Mouse (Mus musculus) skeletal muscle tissue, adult 2 months (tissue): ENCODE data around the gene Fam187b.
"Not testable (repeated sequence)": the region's sequence is repeated elsewhere in the genome, so short reads cannot be mapped to it uniquely, and the experiment has no call there.

ENCODE experiments used
- DNase-seq: peaks from one replicate; pipeline ENCODE4 v3.0.0-alpha.2; 2012; ENCODE audit warnings: low read depth, low spot score

Fam187b gene

GRCm38 (mm10) chr7:30973501-30974289 lies at the start of gene Fam187b:
Fam187b (plus strand) TSS chr7:30973790.
- DNase-seq = peak; percentile 57

GRCm38 (mm10) chr7:30924071-30924470 lies 49.5 kb upstream of the Fam187b start:
- DNase-seq = no peak

DNA sequence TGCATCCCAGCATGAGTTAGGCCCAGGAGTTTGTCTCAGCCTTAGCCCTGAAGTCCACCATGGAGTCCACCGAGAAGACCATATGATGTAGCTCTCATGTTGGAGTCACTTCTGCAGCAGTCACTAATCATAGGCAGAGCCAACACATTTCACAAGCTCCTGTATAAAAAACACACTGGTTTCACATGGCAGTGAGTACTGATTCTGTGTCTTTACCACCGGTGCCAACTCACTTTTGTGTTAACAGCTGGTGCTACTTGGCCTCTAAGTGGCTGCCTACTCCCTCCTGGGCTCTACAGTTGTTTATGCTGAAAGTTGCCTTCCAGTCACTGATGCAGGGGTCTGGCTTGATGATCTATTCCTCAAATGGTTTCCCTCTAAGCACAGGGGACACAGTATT lies 49.0 kb upstream of the Fam187b start, which contains the start of gene Hamp2:
Gene Hamp2, minus strand, starts transcription at position 101 of the 400 bp plus-strand sequence.
- DNase-seq = not testable (repeated sequence)

GRCm38 (mm10) chr7:30935422-30936099 lies 38.0 kb upstream of the Fam187b start:
- not testable (repeated sequence) for DNase-seq

DNA sequence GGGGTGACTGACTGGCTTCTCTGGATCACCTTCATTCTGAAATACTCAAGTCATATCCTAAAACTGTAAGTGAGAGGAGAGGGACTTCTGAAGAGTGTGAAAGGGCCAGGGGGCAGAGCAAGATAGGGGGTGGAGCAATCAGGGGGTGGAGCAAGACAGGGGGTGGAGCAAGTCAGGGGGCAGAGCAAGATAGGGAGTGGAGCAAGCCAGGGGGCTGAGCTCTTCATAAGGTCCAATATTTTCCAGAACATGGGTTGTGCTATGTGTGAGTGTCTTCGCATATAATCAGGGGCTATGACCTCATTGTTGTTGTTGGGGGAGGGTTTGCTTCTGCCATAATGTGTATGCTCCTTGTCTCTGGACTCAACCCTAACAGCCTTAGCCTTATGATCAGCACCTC lies 33.5 kb upstream of the Fam187b start:
- not testable (repeated sequence) for DNase-seq

DNA sequence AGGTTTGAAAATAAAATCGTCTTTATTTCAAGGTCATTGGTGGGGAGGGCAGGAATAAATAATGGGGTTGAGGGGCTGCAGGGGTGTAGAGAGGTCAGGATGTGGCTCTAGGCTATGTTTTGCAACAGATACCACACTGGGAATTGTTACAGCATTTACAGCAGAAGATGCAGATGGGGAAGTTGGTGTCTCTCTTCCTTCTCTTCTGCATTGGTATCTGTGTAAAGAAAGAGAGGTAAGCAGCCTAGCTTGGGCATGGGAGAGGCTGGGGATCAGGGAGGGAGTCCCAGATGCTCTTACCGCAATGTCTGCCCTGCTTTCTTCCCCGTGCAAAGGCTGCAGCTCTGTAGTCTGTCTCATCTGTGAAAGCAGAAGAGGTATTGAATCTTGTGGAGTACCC lies 31.2 kb upstream of the Fam187b start:
- not testable (repeated sequence) for DNase-seq

- DNase-seq = no peak
These were observed 29.5 kb upstream of the Fam187b start, which contains the start of gene Hamp for GRCm38 (mm10) chr7:30943909-30944635. Hamp (minus strand) TSS chr7:30944032.

GRCm38 (mm10) chr7:30944706-30945105 lies 28.9 kb upstream of the Fam187b start:
- DNase-seq = not testable (repeated sequence)

DNA sequence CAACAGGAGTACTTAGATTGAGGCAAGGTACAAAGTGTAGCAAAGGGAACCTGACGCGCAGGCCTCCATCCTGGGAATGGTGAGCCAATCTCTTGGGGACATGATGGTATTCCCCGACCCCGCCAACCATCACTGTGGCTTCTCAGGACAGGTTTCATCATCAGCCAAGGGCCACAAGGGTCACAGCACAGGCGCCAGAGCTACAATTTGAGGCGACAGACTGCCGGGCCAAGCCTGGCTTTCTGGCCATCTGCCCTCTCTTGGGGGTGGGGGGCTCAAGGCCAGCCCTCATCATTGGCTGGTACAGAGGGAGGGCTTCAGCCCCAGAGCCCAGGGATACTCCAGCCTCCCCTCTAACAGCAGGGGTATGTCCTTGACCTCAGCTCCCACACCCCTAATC lies 28.1 kb upstream of the Fam187b start:
- not testable (repeated sequence) for DNase-seq

DNA sequence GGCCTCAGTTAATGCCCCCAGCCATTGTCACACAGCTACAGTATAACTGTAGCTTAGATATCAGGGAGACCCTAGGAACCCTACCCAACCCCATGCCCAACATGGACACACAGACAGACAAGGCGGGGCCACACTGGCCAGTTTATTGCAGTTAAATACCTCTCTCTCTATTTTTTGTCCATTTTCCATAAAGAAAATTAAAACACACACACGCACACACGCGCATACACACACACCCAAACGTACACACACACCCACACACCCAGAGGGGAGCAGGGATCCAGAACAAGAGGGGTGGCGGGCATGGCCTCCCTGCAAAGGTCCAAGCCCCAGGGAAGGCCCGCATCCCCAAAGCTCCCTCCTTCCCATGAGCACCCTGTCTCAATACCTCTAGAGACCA lies 27.7 kb upstream of the Fam187b start:
- DNase-seq = no peak

GRCm38 (mm10) chr7:30949902-30950301 lies 23.7 kb upstream of the Fam187b start:
- DNase-seq = not testable (repeated sequence)

DNA sequence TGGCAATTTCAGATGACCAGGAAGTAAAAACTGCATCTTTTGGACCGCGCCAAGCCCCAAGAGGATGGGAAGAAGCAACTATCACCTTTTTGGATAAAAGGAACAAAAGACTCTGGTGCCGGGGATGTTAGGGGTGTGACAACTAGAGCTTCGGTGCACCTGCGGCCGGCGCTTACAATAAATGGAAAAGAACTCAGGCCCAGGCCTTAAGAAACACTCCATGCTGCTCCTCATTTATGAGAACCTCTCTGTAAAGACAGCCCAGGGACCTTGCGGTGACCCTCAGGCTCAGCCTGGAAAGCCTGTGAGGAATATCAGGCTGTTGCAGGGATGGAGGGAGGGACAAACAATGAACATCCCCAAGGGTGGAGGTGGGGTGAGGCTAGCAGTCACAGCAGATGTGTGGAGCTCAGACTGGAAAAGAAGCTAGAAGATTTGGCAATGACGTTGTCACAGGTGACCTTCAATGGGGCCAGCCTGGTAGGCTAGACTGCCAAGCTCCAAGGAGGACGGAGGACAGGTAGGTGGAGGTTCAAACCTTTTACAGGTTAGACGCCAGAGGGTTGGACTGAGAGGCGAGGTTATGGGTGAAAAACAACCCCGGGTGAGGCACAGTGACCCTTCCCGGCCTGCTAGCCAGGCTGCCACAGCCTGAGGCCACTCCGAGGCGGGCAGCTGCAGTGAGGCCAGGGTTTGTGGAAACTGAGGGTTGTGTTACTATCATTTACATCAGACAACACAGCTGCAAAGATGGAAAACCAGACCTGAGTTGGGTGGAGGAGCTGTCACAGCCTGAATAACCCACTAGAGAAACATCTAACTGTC lies 20.9 kb upstream of the Fam187b start:
- DNase-seq = no peak

DNA sequence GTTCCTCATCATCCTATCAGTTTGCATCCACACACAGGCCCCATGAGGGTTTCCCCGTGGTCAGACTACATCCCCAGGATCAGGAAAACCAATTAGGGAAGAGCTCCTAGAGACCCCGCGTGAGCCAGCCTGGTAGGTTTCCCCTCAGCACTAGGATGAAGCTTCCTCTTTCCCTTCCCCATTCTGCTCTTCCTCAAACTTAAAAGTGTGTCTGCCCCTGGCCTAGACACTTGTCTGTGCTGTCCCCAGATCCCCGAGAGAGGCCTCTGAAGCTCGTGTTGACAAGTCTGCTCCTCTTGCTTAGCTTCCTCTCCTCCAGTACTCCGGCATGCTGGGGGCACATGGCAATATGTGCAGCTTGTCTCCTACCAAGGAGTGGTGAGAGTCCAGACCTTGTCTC lies 20.1 kb upstream of the Fam187b start:
- no peak for DNase-seq

- no peak for DNase-seq
These were observed 19.6 kb upstream of the Fam187b start for GRCm38 (mm10) chr7:30954036-30954435.

DNA sequence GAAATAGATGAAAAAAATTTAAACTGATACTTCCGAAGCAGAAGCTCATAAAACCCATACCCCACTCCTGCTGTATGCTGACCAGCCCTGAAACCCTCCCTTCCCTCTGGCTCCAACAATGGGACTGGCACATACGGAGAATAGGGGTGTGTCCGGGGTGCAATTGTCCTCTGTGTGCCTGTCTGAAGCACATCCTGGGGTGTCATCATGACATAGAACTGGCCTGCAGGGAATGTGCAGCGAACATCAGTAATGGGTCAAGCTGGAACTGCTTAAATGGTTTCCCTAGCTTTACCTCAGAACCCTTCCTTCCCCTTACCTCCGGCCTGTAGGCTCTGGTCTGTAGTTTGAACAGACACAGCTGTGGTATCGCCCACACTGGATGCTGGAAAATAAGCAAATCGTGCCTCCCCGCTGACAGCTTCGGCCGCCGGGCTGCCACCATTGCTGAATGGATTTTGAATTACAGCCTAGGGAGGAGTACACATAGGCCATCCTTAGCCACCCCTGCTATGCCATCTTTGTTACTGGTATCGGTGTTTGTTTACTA lies 18.5 kb upstream of the Fam187b start:
- no peak for DNase-seq

- DNase-seq = peak; percentile 91
These were observed 17.8 kb upstream of the Fam187b start for GRCm38 (mm10) chr7:30955584-30956356.

DNA sequence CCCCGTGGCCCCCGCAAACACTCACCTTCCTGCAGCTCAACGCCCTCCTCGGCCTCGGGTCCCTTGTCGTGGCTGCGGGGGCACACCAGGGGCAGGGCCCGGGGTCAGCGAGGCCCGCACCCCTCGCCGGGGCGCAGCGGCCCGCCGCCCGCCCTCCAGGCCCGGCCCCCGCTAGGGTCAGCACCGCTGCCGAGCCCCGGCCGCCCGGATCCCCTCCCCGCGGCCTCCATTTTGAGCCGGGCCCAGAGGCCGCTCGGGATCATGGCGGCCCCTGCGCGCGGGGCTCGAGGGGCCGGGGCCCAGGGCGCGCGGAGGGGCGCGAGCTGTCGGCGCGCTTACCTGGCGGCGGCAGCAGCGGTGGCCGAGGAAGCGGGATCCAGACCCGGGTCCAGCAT lies 17.2 kb upstream of the Fam187b start:
- DNase-seq = no peak

DNA sequence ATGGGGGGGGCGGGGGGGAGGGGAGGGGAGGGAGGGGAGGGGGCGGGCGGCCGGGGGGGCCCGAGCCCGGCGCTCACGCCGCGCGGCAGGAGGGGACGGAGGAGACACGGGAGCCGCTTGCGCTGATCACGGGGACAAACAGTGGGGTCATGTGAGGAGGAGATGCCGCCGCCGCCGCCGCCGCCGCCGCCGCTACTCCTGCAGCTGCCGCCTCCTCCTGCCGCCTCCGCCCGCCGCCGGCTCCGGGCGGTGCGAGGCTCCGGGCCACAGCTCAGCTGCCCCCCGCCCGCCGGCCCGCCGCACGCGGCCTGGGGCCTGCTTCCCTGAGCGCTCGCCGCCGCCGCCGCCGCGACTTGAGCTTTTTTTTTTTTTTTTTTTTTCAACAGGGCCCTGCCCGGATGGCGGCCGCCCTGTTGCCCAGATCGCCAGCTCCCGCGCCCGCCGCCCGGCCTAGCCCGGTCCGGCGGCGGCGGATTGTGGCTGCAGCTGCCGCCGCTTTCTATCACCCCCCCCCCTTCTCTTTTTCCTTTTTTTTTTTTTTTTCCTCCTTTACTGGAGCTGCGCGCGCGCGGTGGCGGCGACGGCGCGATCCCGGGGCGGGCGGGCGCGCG lies 16.7 kb upstream of the Fam187b start, which contains the start of gene Usf2:
Gene Usf2, minus strand, starts transcription at position 48 of the 611 bp plus-strand sequence.
- DNase-seq = peak; percentile 84

GRCm38 (mm10) chr7:30957367-30957783 lies 16.2 kb upstream of the Fam187b start:
- DNase-seq = peak; percentile 89
